Mouse (Mus musculus) thymus, adult 2 months (tissue): ENCODE measurements around the gene Rad54l2.

Experiments used
- CTCF ChIP-seq: fragments of 200-500 bp; IDR thresholded peaks from 2 replicates; pipeline ENCODE4 v1.5.1; 2012; ENCODE audit warnings: mild to moderate bottlenecking, control low read depth, low read length, moderate library complexity, borderline replicate concordance; ENCODE audit not compliant: control insufficient read depth, poor library complexity, insufficient read depth; ENCODE audit errors: extremely low read depth
- POLR2A ChIP-seq: fragments of 200-500 bp; IDR thresholded peaks from 2 replicates; pipeline ENCODE4 v1.6.1; 2012; ENCODE audit warnings: mild to moderate bottlenecking, low read length, control low read depth, moderate library complexity; ENCODE audit not compliant: control insufficient read depth, poor library complexity, insufficient read depth; ENCODE audit errors: extremely low read depth

GRCm38 (mm10) chr9:106739056-106739455 is 49.9 kb downstream of the Rad54l2 start:
- TF ChIP-seq CTCF (no peak), POLR2A (no peak)
